ENCODE assay signal across 7 mouse cellular contexts in the genomic region with DNA sequence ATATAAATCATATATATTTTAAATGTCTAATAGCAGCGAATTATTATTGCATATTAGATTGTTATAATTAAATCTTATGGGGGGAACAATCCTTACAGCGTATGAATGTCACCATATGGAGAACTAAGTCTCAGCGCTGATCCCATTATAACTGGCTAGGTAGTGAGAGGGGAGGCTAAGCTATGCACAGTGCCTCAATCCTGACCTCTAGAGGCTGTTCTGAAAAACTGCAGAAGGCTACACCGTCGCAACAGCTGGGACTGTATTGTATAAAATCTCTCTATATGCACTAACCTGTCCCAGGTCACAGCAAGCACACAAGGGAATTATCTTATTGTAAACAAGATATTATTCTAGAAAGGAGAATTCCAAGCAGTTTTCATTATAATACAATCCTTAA.
DNase-seq lines count a peak whose midpoint lies in the region; ATAC-seq and TF ChIP-seq lines count a peak whose summit lies in the region.

No protein-coding gene starts in this region.

- intact Hi-C loops in left cerebral cortex, postnatal 25 days (cut with DNase I), result loop anchor here (5.0 to 10.0 kb wide), 4 partner anchors 499 to 879 kb away; no protein-coding TSS in a partner anchor

- no peak overlapping the region for H3K9ac ChIP-seq in embryonic facial prominence, embryonic 14.5 days (ENCODE audit: low read depth, low read length)
- H3K9ac ChIP-seq in midbrain, embryonic 14.5 days (replicated peaks; ENCODE audit: low read length), result no peak overlapping the region

- no peak overlapping the region for H3K4me2 ChIP-seq in embryonic facial prominence, embryonic 14.5 days (ENCODE audit: low read depth, low read length)
- no peak overlapping the region for H3K4me2 ChIP-seq in midbrain, embryonic 14.5 days (ENCODE audit: low read length)

- H3K36me3 ChIP-seq in G1E (replicated peaks), result no peaks in the 10 kb centered on the region
- no peaks in the 10 kb centered on the region for H3K36me3 ChIP-seq in embryonic facial prominence, embryonic 14.5 days (ENCODE audit: control insufficient read depth, insufficient read depth, low read length)
- no peaks in the 10 kb centered on the region for H3K36me3 ChIP-seq in midbrain, embryonic 14.5 days (ENCODE audit: control insufficient read depth, insufficient read depth, low read length)
- no peaks in the 10 kb centered on the region for H3K36me3 ChIP-seq in thymus, adult 2 months (ENCODE audit: control insufficient read depth, insufficient read depth, low read length)

- TF ChIP-seq CTCF in G1E (IDR thresholded peaks at IDR 0.05; ENCODE audit: low read depth, low read length), result peak; percentile 53
- peak; percentile 39; the same call in 1 of the 2 replicates for TF ChIP-seq CTCF in bone marrow, adult 2 months (IDR thresholded peaks at IDR 0.05; ENCODE audit: control insufficient read depth, insufficient read depth, low read length)
- no peak for TF ChIP-seq CTCF in thymus, adult 2 months (IDR thresholded peaks at IDR 0.05; ENCODE audit: borderline replicate concordance, control insufficient read depth, extremely low read depth, insufficient read depth, low read length, poor library complexity)

- no peaks in the 10 kb centered on the region for H3K27me3 ChIP-seq in G1E (ENCODE audit: insufficient read depth, low read length)
- H3K27me3 ChIP-seq in embryonic facial prominence, embryonic 14.5 days (replicated peaks; ENCODE audit: control insufficient read depth, insufficient read depth, low read length), result no peaks in the 10 kb centered on the region
- no peaks in the 10 kb centered on the region for H3K27me3 ChIP-seq in midbrain, embryonic 14.5 days (ENCODE audit: control insufficient read depth, insufficient read depth, low read length)
- no peaks in the 10 kb centered on the region for H3K27me3 ChIP-seq in thymus, adult 2 months (ENCODE audit: control insufficient read depth, insufficient read depth, low read length)

- 7% methylated on average over 5 of the region's 5 CpGs for WGBS in bone marrow, adult 2 months
- WGBS in embryonic facial prominence, embryonic 14.5 days, result 9% methylated on average over 5 of the region's 5 CpGs
- WGBS in midbrain, embryonic 14.5 days, result 8% methylated on average over 5 of the region's 5 CpGs
- 8% methylated on average over 5 of the region's 5 CpGs for WGBS in thymus, adult 2 months

- peak; percentile 5 for DNase-seq in G1E (ENCODE audit: low spot score)
- peak; percentile 73 for DNase-seq in embryonic facial prominence, embryonic 14.5 days (ENCODE audit: low spot score)
- peak; percentile 40 to 71 for DNase-seq in left cerebral cortex, postnatal 25 days (ENCODE audit: low spot score in 2 of 2)
- peak; percentile 87 for DNase-seq in midbrain, embryonic 14.5 days
- peak; percentile 31 for DNase-seq in thymus, adult 2 months

- no peaks in the 10 kb centered on the region for H3K4me1 ChIP-seq in G1E (ENCODE audit: insufficient read depth, low read depth, low read length)
- no peaks in the 10 kb centered on the region for H3K4me1 ChIP-seq in bone marrow, adult 2 months (ENCODE audit: control insufficient read depth, insufficient read depth, low read length)
- no peaks in the 10 kb centered on the region for H3K4me1 ChIP-seq in embryonic facial prominence, embryonic 14.5 days (ENCODE audit: control insufficient read depth, insufficient read depth, low read length)
- H3K4me1 ChIP-seq in midbrain, embryonic 14.5 days (ENCODE audit: control insufficient read depth, insufficient read depth, low read length), result no peaks in the 10 kb centered on the region; the same call in 1 of the 2 replicates
- H3K4me1 ChIP-seq in thymus, adult 2 months (replicated peaks; ENCODE audit: control insufficient read depth, insufficient read depth, low read length), result 0 out of 2 replicates have a peak, but pooled peaks cover 3% of the 10 kb centered on the region

- ATAC-seq in G1E (ENCODE audit: extremely low read depth, insufficient number of reproducible peaks, low FRiP score, poor library complexity, severe bottlenecking), result 0 out of 2 replicates have a peak, but pooled peaks have one; percentile 45
- peak; percentile 93 for ATAC-seq in embryonic facial prominence, embryonic 14.5 days (ENCODE audit: low read depth)
- ATAC-seq in inflammation-experienced regulatory T-cells, adult 6 months, result peak; percentile 70
- ATAC-seq in midbrain, embryonic 14.5 days (ENCODE audit: low FRiP score, low TSS enrichment), result peak; percentile 88

- no peak overlapping the region for H3K27ac ChIP-seq in bone marrow, adult 2 months (ENCODE audit: control insufficient read depth, insufficient read depth, low read depth, low read length, poor library complexity)
- no peak overlapping the region for H3K27ac ChIP-seq in embryonic facial prominence, embryonic 14.5 days (replicated peaks; ENCODE audit: low read depth, low read length)
- H3K27ac ChIP-seq in midbrain, embryonic 14.5 days (replicated peaks; ENCODE audit: low read depth, low read length), result no peak overlapping the region
- H3K27ac ChIP-seq in thymus, adult 2 months (ENCODE audit: control insufficient read depth, insufficient read depth, low read length), result no peak overlapping the region

- H3K4me3 ChIP-seq in G1E (ENCODE audit: low read depth, low read length), result no peak overlapping the region
- H3K4me3 ChIP-seq in bone marrow, adult 2 months (replicated peaks; ENCODE audit: control insufficient read depth, low read depth, low read length), result no peak overlapping the region
- H3K4me3 ChIP-seq in embryonic facial prominence, embryonic 14.5 days (ENCODE audit: low read depth, low read length), result no peak overlapping the region
- H3K4me3 ChIP-seq in midbrain, embryonic 14.5 days (replicated peaks; ENCODE audit: low read depth, low read length), result no peak overlapping the region
- H3K4me3 ChIP-seq in thymus, adult 2 months (ENCODE audit: control insufficient read depth, insufficient read depth, low read length), result no peak overlapping the region

- H3K9me3 ChIP-seq in G1E (replicated peaks), result no peaks in the 10 kb centered on the region
- H3K9me3 ChIP-seq in embryonic facial prominence, embryonic 14.5 days (ENCODE audit: control insufficient read depth, low read length), result no peaks in the 10 kb centered on the region
- H3K9me3 ChIP-seq in midbrain, embryonic 14.5 days (ENCODE audit: control insufficient read depth, low read length), result no peaks in the 10 kb centered on the region

- TF ChIP-seq POLR2A in bone marrow, adult 2 months (IDR thresholded peaks at IDR 0.05; ENCODE audit: borderline replicate concordance, control insufficient read depth, low read depth, low read length), result no peak
- TF ChIP-seq POLR2A in thymus, adult 2 months (IDR thresholded peaks at IDR 0.05; ENCODE audit: control insufficient read depth, extremely low read depth, insufficient read depth, low read length, poor library complexity), result no peak

Comparison
In these comparisons a context has a peak if more than half of its experiments do, and no peak if none do; other contexts are left out.
1. DNase-seq: peak in every context shown above with its lines; median percentile 87 in midbrain, embryonic 14.5 days; 73 in embryonic facial prominence, embryonic 14.5 days; 56 in left cerebral cortex, postnatal 25 days; 31 in thymus, adult 2 months; 5 in G1E.